Mouse (Mus musculus): ENCODE measurements around the gene Bpi. TPM values are rescaled to one million over a fixed set of nuclear protein-coding genes. Genes with fewer than 3 reads are reported as not detected.

The Bpi gene
- polyA plus RNA-seq, 2 experiments from 2014 or later, result not detected

- ATAC-seq, result no peak
Measured at GRCm38 (mm10) chr2:158242170-158242896, 15.6 kb upstream of the Bpi start.

- no peak for ATAC-seq
Measured at GRCm38 (mm10) chr2:158243129-158243870, 14.6 kb upstream of the Bpi start.

- ATAC-seq, result no peak
Measured at GRCm38 (mm10) chr2:158245072-158245817, 12.6 kb upstream of the Bpi start.

- no peak for ATAC-seq
Measured at GRCm38 (mm10) chr2:158247852-158248251, 10.0 kb upstream of the Bpi start.

- no peak for ATAC-seq
Measured at GRCm38 (mm10) chr2:158248318-158248717, 9.6 kb upstream of the Bpi start.

- ATAC-seq, result no peak
Measured at GRCm38 (mm10) chr2:158250558-158250957, 7.3 kb upstream of the Bpi start.

- ATAC-seq, result no peak
Measured at GRCm38 (mm10) chr2:158253806-158254205, 4.1 kb upstream of the Bpi start.

GRCm38 (mm10) chr2:158256894-158257293 lies 1.0 kb upstream of the Bpi start:
- no peak for ATAC-seq

- ATAC-seq, result no peak
Measured at GRCm38 (mm10) chr2:158258781-158259180, 887 bp downstream of the Bpi start.

- no peak for ATAC-seq
Measured at GRCm38 (mm10) chr2:158259498-158259897, 1.6 kb downstream of the Bpi start.

GRCm38 (mm10) chr2:158264877-158265276 lies 7.0 kb downstream of the Bpi start:
- no peak for ATAC-seq

GRCm38 (mm10) chr2:158270017-158270416 lies 12.1 kb downstream of the Bpi start:
- no peak for ATAC-seq

GRCm38 (mm10) chr2:158273646-158274045 lies 15.8 kb downstream of the Bpi start:
- no peak for ATAC-seq

GRCm38 (mm10) chr2:158275349-158275748 lies 17.5 kb downstream of the Bpi start:
- no peak for ATAC-seq

- ATAC-seq, result no peak
Measured at GRCm38 (mm10) chr2:158275811-158276210, 17.9 kb downstream of the Bpi start.

GRCm38 (mm10) chr2:158276451-158276850 lies 18.6 kb downstream of the Bpi start:
- no peak for ATAC-seq

GRCm38 (mm10) chr2:158276878-158277277 lies 19.0 kb downstream of the Bpi start:
- ATAC-seq, result no peak

- no peak for ATAC-seq
Measured at GRCm38 (mm10) chr2:158279656-158280055, 21.8 kb downstream of the Bpi start.

- ATAC-seq, result no peak
Measured at GRCm38 (mm10) chr2:158281497-158282205, 23.8 kb downstream of the Bpi start.

GRCm38 (mm10) chr2:158283136-158283535 lies 25.2 kb downstream of the Bpi start:
- no peak for ATAC-seq

- no peak for ATAC-seq
Measured at GRCm38 (mm10) chr2:158283771-158284170, 25.9 kb downstream of the Bpi start.

- ATAC-seq, result peak; percentile 49
Measured at GRCm38 (mm10) chr2:158284571-158284970, 26.7 kb downstream of the Bpi start.

- ATAC-seq, result no peak
Measured at GRCm38 (mm10) chr2:158285655-158286054, 27.8 kb downstream of the Bpi start.
